Mouse (Mus musculus) spleen, adult 18-20 months (tissue): Measurements from ENCODE around the gene Bfsp1.

Experiments used
- DNase-seq, 2 experiments: peaks; one replicate each; pipeline ENCODE4 v3.0.0; 2022; ENCODE audit warnings: mixed read lengths in 2 of 2

Gene Bfsp1

DNA sequence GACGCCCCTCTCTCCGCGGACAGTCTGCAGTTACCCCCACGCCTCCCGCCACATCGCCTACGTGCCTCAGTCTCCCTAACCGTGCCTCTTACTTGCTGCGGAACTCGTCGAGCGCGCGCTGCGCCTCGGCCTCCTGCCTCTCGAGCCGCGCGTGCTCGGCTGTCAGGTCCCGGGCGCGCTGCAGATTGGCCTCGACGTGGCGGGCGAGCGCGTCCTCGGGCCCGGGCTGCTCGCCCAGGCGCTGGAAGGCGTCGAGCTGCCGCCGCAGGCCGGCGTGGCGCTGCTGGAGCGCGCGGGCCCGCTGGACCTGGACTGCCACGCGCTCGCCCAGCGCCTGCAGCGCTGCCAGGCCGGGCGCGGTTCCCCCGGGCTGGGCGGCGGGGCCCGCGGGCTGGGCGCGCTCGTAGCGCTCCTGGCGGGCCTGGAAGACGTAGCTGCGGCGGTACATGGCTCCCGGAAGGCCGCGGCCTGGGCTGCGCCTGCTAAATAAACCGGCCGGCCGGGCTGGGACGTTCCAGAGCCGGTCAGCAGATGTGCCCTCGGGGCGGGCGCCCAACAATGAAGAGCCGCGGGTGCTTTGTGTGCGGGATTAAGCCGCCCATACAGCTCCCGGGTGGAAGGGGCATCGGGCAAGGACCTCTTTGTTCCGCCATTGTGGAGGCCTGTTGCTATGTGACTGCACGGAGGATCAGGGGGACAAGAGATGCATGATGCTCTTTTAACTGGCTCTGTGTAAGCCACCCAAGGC is at the start of gene Bfsp1:
Bfsp1 (minus strand) TSS at position 690 of the 748 bp plus-strand sequence.
- DNase-seq: no peak

DNA sequence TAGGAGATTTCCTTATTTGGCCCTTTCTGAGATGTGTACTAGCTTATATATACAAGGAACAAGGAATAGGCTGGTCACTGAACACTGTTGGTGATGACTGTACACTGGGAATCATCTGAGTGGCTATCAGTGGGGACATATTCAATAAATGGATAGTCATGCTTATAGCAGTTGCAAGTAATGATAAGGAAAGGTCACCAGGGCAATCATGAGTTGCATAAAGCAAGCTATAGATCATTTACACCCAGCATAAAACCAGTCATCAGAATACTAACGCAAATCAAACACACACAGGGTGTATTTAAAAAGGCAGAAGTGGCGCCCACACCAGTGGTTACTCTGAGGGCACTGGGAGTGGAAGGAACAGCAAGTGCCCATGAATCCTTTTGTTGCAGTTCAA is 49.2 kb upstream of the Bfsp1 start:
- no peak for DNase-seq

DNA sequence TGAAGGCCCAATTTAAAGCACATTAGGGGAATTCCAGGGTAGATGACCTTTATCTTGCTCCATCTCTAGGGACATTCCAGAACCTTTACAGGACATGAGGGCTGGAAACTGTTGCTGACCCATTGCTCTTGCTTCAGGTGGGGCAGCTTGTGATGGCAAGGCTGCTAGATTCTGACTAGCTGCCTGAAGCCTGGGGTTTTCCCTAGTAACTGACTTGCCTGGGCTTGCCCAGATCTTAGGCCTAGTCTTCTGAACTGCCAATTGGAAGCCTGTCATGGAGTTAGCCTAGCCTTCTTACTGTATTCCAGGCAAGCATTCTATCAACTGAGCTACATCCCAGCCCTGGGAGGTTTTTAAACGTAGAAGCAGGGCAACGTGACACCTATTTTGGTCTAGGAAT is 46.3 kb upstream of the Bfsp1 start:
- no peak for DNase-seq

DNA sequence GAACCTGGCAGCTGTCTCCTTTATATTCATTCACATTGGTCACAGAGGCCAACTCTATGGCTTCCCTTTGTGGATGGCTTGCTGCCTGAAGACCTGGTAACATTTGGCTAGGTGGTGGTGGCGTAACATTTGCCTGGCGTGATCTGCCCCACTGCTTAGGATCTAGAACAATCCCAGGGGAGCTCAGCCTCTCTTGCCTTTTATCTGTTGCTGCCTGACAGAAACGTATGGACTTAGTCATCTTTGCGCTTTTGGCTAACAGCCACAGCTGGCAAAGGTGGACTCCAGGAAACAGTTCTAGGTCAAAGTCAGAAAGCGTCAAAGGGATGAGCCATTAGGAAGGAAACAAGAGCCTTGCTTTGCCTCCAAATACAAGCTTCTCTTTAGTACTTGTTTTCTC is 41.9 kb upstream of the Bfsp1 start:
- no peak for DNase-seq

DNA sequence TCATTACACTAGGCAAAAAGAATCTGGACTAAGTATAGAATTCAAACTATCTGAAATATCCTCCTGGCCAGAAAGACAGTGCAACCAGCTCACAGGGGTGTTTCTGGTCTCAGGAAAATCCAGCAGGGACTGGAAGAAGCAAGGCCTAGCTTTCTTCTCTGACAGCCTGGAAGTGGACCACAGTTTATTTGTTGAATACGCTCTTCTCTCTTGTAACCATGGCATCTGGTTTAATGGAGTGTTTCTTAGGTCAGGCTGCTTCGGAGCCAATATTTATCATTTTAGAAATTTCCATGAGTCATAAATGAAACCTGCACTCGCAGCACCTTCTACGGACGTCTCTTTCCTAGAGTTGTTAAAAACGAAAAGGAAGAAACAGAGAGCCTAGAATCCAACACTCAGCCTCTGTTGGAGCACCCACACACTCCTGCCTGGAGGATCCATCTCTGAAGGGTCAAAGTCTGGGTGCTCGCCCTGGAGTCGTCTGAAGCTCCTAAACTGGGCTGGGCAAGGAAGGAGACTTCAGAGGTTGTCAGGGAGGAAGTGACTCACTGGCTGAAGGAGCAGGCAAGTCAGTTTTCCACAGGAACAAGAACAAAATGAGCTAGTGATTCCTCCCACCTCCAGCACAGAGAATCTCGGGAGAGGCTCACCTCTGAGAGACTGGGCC is 40.5 kb upstream of the Bfsp1 start:
- DNase-seq: no peak

DNA sequence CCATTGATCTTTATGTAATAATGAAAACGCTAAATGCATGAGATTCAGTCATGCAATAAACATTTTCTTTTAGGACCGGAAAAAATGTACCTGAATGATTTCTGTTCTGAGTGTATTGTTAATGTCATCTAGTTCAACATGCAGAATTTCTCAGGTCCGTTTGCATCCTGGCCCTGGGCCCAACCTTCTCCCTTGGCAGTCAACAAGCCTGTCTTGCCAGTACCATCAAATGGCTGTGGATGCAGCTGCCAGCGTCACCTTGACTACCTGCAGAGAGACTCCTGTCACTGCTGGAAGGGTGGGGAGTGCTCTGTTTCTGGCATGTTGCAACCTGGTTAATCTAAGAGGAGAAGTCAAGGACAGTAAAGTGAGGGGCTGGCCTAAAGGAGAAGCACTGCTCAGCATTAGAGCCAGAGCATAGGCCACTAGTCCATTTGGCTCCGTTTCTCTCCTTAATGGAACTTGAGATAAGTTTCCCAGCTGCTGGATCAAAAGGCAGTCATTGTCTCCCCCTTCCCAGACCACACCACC is 37.9 kb upstream of the Bfsp1 start:
- no peak for DNase-seq

DNA sequence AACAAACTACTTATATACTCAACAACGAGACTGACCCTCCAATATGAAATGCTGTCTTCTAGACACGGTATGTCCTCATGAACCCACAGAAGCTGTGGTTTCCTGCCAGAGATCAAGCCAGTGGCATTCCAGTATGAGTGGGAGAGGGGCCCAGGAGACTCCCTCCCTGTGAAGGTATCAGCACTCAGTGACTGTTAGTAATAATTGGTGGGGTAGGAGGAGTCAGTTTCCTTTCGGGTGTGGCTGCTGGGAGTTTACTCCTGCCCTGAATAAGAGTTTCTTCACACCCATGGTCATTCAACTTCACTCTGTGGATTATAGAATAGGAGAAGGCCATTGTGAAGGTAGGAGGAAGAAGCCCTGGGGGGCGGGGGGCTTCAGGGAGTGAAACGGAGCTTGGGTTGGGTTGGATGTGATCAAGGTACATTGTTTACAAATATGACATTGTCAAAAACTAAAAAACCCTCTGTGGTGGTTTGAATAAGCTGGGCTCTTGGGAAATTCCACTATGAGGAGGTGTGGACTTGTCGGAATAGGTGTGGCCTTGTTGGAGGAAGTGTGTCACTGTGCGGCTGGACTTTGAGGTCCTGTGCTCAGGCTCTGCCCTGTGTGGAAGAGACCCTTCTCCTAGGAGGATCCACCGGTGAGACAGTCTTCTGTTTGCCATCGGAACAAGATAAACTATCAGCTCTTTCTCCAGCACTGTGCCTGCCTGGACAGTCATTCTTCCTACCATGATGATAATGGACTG is 36.7 kb upstream of the Bfsp1 start:
- no peak for DNase-seq

DNA sequence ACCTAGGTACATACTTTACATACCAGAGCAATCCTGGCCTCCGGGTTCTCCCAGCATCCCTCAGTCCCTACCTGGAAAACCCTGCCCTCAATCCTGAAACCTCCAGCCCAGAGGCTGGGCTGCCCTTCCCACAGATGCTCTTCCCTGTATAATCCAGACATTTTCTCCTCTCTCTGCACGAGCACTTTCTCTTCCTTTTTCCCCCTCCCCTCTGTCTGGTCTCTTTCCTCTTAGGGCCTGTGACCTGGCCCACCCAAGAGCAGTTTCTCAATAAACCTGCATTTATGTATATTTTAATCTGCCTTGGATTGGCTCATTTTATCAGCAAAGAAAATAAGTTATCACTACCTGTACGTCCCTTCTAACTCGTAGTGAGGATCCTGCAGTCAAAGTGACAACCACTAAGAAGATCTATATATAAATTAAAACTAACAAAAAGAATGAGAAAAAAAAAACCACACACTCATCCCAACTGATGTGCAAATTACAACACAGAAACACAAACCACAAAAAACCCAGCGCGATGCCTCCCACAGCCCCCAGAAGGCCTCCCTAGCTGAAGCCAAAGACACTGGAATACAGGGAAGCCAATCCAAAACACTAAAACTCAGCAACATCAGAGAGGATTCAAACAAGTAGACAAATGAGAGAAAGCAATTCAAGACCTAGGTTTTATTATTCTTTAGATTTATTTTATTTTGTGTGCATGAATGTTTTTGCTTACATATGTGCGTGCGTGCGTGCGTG is 28.5 kb upstream of the Bfsp1 start:
- DNase-seq: no peak

DNA sequence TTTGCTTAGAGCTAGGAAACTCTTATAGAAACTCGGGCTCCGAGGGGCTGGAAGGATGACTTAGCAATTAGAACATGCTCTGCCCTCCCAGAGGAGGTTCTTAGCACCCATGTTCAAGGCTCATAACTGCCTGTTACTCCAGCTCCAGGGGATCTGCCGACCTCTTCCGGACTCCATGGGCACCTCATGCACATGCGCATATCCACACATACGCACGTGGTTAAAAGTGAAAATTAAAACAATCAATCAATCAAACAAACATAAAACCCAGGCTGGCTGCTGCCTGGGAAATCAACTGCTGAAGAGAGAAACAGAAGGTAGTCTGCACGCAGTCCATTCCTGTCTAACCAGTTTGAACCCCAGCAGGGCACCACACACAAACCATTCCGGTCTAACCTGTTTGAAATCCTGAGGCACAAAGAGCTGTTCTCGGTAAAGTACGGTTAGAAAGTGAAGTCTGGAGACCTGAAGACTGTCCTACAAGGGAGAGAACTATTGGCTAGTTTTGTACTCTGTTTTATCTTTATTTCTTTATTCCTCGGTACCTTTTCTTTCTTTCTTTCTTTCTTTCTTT is 27.0 kb upstream of the Bfsp1 start:
- DNase-seq: no peak

DNA sequence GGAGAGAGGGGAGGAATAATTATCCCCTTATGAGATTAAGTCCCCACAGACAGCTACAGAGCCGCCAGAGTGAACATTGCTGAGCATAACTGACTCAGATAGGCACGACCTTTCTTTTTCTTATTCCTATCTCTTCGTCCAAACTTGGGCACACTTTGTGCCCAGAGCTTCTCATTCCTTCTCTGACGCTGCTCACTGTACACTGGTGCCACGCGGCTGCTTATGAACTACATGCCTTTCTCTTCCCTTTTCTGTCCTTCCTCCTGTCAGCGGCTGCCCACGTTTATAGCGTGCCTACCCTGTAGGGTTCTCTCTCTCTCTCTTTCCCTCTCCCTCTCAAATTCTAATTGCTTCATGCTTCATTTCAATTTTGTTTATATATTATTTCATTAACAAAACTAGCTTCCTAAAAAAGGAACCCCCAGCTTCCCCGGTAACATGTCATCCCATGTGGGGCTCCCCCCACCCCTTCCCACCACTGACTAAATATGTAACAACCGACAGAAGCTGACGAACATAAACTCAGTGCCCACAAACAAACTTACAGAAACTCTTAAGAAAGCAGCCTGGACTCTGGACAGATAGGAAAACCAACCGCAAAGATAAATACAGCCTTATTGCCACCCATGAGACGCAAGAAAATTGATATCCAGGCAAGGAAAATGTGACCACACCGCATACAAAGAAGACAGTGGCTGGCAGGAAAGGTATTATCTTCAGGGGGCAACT is 26.3 kb upstream of the Bfsp1 start:
- no peak for DNase-seq

DNA sequence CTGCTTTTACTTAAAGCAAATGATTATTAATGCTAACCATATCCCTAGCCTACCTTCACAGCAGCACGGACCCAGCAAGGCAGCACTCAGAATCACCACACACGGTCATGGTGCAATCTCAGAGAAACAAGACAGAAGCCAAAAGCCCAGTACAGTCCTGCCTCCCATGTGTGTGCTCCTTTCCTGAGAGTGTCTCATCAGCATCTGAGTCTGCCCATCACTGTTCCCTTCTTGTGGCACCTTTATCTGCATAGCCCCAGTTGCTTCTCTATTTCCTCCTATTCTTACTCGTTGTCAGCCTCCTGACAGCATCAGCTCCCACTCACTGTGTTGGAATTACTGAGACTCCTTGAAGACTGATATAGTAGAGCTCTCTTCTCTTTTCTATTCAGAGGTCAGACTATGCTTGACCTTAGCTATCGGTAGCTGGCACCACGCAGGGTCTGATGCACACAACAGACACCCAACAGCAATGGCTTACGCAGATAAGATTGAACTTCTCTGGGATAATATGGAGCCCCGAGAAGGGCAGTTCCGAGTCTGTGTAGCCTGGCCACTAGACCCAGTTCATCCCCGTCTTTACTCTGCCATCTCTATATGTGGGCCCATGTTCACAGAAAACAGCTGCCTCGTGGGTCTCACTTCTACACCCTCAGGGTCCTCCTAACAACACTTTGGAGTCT is 19.8 kb upstream of the Bfsp1 start:
- DNase-seq: no peak

DNA sequence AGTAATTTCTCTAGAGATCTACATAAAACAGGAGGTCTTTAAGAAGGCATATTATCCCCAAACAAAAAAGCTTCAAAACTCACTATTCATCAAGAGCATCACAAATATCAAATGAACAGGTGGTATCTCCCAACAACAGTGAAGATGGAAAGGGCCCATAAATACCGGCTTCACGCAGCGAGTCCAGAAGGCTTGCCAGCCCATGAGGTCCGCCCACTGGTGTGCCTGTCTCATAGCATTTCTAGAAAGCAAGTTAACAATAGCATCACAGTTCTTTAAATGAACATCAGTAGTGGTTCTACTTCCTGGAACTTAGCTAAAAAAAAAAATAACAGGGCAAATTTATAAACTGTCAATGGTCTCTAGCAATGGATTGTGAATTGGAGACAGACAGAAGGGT is 19.0 kb upstream of the Bfsp1 start:
- DNase-seq: no peak

DNA sequence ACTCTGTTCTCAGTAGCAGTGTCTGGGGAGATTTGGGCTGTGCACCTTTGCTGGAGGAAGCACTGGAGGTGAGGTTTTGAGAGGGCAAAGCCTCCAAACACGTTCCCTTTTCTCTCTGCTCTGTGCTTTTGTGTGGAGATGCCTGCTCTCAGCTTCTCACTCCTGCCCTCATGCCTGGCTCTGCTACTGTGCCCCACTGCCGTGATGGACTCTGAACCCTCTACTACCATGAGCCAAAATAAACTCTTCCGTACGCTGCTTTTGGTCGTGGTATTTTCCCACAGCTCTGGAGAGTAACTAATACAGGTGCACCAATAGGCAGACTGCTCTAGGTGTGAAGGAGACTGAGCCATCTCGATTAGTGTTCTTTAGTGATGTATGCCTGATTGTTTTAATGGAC is 16.3 kb upstream of the Bfsp1 start:
- no peak for DNase-seq

DNA sequence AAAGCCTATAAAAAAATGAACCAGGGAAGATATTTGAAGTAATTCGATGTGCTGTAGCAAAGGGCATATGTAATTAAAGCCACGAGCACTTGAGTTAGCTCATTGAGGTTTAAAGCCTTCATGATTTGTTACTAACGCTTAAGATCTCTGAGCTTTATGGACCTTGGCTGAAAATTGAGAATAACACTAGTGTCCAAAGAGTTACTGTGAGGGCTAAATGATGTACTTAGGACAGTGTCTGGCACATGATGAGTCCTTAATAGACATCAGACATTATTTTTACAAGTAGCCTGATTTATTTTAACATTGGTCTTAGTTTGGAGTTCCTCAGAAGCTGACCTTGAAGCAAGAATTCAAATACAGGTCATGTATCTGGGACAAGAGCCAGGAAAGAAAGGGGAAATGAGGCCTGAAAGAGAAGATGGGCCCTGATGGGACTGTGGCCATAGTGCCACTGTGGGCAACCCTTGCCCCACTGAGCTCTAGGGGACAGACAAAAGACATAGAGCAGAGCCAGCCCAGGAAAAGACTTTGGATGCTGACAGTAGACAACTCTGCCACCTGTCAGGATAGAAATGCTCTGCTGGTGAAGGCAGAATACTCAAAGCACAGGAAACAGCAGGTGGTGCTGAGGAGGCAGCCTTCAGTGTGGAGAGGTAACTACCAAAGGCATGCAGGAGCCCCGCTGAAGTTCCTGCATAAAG is 14.1 kb upstream of the Bfsp1 start:
- no peak for DNase-seq

DNA sequence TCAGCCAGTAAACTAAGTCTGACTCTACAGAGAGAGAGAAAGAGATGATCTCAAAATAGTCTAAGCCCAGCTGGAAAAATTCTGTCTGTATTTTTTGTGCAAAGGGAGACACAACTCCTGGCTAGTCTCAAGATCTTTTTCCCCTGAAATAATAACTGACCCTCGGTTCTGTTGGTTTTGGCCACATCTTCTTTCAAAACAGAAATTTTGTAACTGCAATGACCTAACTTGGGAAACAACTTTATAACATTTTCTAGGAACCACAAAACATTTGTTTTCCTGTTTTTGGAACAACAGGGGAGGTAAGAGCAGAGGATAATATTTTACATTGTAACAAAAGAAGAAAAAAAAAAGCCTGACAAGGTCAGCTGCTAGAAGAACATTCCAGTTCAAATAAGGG is 13.1 kb upstream of the Bfsp1 start:
- no peak for DNase-seq

DNA sequence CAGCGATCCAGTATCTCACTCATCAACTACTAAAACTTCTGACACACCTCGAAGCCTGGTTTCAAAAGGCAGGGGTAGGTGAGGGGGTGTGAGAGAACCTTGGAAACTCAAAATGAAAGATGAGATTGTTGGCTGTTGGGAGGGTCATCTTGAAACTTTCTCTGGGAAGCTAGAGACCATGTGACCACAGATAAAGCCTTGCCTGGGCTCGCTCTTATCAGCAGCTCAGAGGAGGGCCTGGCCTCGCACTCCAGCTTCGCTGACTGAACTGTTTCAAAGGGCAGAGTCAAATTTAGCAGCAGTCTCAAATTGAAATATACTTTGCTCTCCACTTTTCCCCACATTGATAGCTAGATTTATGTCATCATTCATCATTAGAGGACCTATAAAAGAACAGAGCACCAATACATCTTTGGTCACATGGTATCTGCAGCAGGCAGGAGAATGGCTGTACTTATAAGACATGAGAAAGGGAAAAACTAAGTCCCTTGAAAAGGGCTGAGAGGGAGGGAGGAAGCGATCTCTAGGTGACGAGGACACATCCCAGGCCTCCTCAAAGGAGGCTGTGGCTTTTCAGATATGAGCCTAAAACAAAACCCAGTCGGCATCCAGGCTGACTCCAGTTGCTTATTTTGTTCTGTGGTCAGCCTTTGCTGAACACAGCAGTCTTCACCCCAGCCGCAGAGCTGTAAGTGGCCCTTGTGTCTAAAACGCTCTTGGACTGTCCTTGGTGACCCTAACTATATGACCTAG is 8.1 kb upstream of the Bfsp1 start:
- no peak for DNase-seq

DNA sequence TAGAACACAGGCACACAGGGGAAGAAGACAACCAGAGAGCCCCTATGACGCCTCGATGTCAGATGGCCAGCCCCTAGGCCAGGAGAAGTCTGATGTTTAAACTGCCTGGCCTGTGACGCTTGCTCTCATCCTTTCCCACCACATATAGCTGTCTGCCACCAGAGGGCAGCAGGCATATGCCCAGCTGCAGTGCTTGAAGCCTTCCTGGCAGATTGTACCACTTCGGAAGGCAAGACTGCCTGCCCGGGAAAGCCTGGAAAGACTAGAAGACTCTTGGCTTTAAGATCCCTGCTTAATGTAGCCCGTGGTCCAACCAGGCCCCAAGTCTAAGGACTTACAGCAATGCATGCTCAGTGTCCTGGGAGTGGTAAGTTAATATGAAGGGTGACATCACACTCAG is 4.4 kb upstream of the Bfsp1 start:
- DNase-seq: peak; percentile 36 to 67

DNA sequence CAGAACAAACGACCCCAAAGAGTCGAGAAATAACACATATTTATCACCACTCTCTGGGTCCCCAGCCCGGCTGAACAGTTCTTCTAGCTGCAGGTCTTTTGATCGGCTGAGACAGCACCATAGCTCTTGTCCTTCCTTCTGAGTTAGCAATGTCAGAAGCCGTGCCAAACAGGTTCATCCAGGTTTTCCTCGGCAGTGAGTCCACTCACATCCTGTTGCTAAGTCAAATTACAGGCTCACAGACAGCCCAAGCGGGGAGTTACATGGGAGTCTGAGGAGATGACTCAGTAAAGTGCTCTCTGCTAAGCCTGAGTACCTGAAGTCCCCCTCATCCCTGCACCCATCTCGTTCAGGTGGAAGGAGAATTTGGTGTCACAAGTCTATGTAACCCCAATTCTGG is 1.6 kb upstream of the Bfsp1 start:
- no peak for DNase-seq

DNA sequence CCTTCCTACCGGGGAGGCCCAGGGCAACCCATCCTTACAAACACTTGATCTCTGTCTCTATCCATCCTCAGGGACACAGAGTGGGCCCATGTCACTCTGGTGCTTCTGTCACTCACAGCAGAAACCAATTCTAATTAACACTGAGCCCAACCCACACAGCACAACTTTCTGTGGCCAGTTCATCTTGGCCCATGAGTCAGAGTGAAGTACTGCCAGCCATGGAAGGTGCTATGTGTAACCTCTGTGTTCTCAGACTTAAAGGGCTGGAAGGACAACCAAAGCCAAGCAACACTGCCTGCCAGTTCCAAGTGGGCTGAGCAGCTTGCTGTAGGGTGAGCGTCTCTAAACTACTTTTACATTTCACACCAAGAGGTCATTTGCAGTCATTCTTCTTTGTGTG is 3.8 kb downstream of the Bfsp1 start:
- DNase-seq: no peak

DNA sequence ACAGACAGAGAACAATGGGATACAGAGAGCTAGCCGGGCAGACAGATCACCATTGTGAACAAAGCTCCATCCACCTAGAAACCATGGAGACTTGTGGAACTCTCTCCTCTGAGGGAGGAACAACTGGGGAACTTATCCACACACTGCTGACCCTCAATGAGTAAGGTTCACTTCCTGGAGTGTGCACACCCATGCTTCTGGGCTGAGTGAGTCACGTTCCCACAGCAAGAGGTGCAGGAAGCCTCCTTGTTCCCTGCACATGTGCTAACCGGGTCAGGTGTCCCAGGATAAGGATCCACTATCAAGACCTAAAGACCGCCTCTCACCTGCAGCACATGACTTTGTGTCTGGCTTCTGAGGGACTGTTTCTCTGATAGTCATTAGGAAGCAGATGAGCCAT is 9.5 kb downstream of the Bfsp1 start:
- DNase-seq: no peak
